Mouse (Mus musculus) left cerebral cortex, postnatal 25 days (tissue): ENCODE measurements around the gene Snx29. TPM values are rescaled to one million over a fixed set of nuclear protein-coding genes. Genes with fewer than 3 reads are reported as not detected.

ENCODE experiments used
- DNase-seq, 2 experiments: peaks; one replicate each; pipeline ENCODE4 v3.0.0; 2022; ENCODE audit warnings: low spot score in 2 of 2, mixed read lengths in 1 of 2
- intact Hi-C: fragments of 180-260 bp; cut with DNase I; formaldehyde crosslinking; loops from one replicate; pipeline ENCODE4 v1.15.1; 2025
- total RNA-seq, 2 experiments: library from RNA; stranded (reverse); gene quantifications; 2 replicates each; pipeline ENCODE4 v1.2.3; 2021

Snx29 gene
- total RNA-seq, 2 experiments from 2014 or later: 19.4 to 24.4 TPM

DNA sequence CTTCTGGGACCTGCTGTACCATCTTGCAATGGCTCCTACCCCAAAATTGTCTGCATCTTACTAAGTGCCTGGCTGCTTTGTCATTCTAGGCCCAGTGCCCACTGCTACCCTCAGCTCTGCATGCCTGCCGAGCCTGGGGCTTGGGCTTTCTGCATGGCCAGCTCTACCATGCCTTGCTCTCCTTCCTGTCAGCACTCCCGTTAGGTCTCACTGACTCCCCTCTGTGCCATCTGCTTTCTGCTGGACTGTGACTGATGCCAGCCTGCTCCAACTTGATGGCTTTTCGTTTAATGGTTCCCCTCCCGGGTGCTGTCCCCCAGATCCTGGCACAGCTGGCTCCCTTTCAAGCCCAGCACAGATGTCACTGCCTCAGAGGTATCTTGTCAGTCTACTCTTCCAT, 150.1 kb downstream of the Snx29 start:
- DNase-seq: no peak
- intact Hi-C loops: no loop called here

DNA sequence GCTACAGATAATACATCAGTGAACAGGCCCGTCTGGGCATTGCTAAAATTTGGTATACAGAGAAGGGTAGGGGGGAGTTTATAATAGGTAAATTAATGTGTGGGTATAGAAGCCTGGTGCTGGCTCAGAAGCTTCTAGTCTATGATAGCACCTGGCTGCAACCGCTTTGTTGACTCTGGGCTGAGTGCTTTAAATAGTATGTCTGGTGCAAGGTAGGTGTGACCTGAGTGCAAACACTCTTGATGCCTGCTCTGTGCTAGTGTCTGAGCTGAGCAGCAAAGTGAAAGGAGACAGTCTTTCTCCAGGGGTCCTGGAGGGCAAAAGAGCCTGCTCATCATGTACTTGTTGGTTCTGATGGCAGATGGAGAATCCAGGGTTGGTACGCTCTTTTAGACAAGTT, 150.8 kb downstream of the Snx29 start:
- intact Hi-C loops: no loop called here

DNA sequence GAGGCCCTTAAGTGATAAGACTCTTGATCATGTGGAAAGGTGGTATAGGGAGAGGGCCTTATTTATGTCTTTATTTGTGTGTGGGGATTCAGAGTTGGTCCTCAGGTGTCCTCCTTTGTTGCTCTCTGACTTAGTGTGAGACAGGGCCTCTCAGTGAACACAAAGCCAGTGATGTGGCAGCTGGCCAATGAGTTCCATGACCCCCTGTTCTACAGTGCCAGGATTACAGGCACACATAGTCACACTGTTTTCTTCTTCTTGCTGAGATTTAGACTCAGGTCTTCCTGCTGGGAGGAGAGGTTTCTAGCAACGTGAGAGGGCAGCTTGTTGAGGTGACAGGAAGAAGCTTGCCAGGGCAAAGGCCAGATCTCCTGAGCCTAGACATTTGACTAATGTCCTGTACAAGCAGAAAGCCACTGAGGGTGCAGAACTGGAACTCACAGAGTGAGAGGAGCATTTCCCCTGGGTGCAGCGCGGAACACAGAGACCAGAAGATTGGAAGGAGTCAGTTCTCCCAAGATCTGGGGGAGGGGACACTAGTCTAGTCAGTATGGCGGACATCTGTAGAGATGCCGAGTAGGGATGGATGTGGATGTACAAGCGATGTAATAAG, 151.3 kb downstream of the Snx29 start:
- no peak for DNase-seq
- intact Hi-C loops: no loop called here

More for the DNA sequence above, 150.8 kb downstream of the Snx29 start:
- DNase-seq: no peak

DNA sequence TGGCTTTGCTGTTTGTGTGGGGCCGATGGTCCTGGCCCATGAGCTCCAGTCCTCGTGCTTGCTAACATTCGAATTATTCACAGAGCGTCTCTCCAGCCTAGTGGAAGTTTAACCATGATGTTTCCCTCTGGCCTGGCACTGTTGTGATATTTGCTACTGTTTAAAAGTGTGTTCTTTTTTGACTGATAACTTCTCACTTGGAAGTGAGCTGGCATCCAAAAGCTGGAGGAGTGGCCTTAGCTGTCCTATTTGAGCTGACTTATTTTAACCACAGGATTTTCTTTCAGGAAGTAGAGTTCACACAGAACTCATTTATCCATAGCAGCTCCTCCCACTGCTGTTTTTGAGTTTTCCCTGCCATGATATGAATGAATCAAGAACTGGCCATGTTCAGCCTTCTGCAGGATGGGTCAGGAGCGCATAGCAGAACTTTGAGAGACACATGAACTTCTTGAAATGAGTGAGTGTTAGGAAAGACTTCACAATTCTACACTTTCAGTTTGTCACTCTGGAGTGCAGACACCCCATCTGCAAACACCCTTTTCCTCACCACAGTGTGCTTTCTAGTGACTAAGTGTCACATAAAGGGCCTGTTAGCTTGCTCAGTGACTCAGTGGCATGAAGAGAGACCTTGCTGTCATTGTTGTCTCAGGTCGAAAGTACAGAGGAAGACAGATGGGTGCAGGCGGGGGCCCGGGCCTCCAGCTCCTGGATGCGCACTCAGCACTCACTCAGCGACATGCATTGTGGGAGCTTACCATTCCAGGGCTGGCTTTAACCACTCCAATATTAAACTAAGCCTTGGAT, 152.6 kb downstream of the Snx29 start:
- peak in 1 of 2 experiments; percentile 16 for DNase-seq
- intact Hi-C loops: no loop called here

DNA sequence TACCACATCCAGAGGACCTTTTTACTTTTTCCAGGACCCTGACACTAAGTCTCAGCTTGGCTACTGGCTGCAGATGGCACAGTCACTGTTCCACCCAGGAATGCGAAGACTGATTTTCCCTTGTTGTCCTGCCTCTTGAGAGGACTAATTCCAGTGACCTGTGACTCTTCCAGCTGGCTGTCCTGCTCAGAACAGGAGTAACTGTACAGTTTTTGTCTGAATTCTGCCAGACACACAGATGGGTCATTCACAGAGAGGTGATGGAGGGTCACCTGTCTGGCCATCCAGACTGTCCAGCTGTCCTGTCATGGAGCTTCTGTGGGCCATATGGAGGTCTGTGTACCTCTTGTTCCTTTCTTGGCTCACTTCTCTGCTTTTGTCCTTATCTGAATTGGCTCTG, 153.6 kb downstream of the Snx29 start:
- no peak for DNase-seq
- intact Hi-C loops: no loop called here

DNA sequence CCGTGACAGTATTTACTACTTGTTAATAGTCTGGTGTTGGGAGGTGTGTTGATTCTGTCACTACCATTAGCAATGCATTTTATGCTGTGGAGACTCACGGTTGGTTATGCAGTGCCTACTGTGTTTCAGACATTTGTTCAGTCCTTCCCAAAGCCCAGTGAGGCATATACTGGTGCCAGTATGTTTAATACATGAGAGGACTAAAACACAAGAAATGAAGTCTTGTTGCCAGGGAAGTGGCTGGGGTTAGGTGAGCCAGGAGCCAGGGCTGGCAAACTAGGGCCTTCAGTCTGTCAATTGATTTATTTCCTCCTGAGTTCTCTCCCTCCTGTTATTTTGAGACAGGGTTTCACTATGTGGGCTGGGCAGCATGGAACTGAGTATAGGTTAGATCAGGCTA, 154.3 kb downstream of the Snx29 start:
- no peak for DNase-seq
- intact Hi-C loops: loop anchor here (1.0 kb wide), 1 partner anchor 28 kb away; no protein-coding TSS in a partner anchor

DNA sequence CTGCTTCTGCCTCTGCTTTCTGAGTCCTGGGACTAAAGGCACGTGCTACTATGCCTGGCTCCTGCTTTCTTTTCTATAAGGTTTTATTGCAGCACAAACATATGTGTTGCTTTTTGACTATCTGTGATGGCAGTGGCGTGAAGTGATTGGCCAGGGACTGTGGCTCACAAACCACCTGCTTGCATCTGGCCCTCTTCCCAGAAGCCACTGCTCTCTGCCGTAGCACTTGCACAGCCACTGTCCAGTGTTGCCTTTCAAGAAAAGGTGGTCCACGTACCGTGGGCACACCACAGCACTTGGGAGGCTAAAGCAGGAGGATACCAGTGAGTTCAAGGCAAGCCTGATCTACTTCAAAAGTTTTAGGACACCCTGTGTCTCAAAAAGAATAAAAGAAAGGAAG, 154.9 kb downstream of the Snx29 start:
- no peak for DNase-seq
- intact Hi-C loops: loop anchor here (1.0 kb wide), 1 partner anchor 28 kb away; no protein-coding TSS in a partner anchor

DNA sequence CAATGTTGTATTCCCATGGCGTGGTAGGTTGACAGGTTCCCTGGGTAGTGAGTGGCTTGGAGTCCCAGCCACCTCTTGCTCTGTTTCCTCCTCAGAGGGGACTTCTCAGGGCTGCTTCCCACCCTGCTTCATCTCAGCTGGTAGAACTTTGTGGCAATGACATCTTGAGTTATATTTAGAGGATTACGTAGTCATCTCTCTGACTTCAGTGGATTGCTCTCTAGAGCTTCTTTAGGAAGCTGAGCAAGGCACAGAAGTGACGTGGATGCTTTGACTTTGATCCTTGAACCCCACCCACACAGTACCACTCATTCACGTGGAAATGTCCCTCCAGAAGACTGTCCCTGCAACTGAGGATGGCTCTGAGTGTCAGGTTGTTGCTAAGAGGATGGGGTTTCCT, 156.9 kb downstream of the Snx29 start:
- intact Hi-C loops: no loop called here
- DNase-seq: no peak

DNA sequence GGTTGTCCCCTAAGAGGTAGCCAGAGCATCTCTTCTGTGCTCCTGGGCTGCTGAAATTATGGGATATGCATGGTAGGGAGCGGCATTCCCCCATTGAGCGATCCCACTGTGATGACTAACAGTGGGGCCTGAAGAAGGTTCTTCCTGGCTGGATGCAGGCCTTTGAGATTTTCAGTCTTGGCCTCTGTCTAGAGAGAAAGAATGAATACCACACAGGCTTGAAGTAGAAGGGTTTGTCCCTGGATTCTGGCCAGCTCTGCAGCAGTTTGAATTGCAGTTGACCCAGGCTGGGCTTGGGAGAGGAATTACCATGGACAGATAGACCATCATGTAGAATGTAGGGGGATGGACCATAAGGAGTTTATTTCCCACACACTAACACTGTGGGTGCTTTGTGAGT, 159.5 kb downstream of the Snx29 start:
- intact Hi-C loops: no loop called here
- DNase-seq: no peak

DNA sequence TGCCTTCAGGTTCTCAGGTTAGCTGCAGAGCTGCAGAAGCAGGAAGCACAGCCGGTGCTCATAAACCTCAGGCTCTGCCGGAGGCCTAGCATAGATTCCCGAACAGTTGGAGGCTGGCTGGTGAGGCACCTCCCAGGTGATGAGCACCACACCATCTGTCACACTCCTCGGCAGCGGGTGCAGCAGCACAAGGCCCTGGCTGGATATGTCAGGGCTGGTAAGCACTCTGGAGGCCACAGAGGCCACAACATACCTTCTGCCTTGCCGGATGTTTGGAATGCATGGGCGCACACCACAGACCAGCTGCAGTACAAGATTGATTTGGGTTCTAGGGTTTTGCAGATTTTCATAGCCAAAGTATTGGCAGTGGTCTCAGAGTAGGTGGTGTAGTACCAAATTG, 172.2 kb downstream of the Snx29 start:
- peak in 1 of 2 experiments; percentile 13 for DNase-seq

DNA sequence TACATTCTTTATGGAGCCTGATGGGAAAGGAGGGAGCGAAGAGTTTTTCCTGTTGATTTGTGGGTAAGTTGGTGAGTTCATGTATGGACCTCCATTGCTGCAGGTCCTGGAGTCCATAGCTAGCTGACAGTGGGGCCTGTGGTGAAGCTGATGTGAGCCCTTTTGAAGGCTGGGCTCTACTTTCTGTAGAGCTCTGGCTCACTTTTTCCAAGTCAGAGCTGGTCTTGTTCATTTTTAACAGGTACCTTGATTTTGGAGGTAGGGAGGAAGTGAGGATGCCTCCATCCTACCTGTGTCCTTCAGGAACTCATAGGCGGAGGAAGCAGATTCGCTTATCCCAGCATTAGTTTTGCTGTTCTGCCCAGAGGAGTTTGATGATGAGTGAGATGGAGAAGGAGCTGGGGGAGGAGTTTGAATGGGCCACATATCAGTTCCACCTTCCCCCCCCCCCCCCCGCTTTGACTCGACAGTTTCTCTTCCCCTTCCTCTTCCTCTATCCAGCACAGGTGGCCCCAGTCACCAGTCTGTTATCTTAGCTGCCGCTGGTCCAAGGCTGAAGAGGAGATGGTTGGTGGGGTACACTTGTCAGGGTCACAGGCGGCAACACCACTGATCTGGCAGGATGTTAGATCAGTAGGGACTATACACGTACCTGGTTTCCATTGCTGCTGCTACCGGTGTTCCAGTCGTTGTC, 173.4 kb downstream of the Snx29 start:
- DNase-seq: no peak
- intact Hi-C loops: no loop called here

More for the DNA sequence above, 172.2 kb downstream of the Snx29 start:
- intact Hi-C loops: no loop called here

DNA sequence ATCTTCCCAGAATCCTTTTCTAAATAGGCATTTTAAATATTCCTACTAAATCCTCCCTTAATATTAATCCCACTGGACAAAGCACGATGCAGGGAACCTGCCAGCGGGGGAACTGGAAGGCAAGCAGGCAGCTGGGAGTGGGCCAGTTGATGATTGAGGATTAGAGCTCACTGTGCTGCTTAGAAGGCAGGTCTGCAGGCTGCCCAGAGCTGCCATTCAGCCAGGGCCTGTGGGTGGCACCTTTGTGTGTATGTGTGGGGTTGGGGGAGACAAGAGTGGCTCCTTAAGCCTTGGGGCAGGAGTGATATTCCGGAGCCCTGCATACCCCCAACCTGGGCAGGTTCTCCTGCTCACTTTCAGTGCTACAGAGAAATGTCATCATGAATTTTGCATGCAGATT, 174.0 kb downstream of the Snx29 start:
- intact Hi-C loops: no loop called here
- no peak for DNase-seq

DNA sequence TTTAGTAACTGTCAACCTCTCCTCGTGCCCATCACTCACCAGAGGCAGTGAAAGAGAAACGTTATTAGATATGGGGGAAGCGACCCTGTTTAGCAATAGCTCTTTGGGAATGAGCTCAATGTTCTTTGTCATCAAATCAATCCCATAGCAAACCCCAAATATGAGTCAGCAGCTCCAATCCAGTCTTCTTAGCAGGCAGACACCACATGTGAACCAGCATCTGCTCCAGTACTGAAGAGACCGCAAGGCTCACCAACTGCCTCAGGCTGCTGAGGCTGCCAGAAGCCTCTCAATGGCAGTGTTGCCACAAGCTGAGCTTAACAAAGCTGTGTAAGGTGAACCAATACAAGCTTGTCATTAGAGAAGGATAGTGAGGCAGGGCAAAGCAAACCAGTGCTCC, 177.4 kb downstream of the Snx29 start:
- no peak for DNase-seq
- intact Hi-C loops: no loop called here

DNA sequence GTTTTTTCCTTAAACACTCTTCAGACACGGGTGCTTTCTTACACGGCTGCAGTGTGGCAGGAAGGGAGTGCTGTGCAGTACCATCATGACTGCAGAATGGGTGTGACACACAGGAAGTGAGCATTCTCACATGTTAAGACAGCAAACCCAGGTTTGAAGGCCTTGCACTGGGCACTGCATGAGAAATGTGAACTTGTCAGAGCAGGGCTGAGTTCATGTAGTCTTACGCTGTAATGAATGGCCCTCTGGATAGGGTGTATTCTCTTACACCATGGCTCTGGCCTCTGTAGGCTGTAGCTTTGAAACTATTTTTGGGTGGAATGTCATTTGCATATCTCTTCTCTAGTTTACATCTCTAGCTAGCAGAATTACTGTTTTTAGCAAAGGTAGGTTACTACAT, 178.4 kb downstream of the Snx29 start:
- no peak for DNase-seq
- intact Hi-C loops: no loop called here

DNA sequence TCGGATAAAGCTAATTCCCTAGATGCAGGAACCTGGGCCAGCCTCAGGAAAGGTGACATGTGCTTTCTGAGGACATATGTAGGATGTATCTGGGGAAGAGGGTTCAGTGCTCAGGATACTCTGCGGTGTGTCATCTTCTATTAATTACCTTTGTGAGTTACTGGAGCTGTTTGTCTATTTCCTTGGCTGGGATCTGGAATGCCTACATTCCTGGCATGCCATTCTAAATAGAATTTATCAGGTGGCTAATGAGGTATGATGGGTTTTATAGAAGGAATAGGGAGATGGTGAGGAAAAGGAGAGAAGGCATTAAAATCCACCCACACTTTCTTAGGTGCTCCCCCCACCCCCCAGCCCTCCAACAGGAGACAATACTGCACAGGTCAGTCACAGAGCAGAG, 178.9 kb downstream of the Snx29 start:
- intact Hi-C loops: no loop called here
- DNase-seq: no peak

DNA sequence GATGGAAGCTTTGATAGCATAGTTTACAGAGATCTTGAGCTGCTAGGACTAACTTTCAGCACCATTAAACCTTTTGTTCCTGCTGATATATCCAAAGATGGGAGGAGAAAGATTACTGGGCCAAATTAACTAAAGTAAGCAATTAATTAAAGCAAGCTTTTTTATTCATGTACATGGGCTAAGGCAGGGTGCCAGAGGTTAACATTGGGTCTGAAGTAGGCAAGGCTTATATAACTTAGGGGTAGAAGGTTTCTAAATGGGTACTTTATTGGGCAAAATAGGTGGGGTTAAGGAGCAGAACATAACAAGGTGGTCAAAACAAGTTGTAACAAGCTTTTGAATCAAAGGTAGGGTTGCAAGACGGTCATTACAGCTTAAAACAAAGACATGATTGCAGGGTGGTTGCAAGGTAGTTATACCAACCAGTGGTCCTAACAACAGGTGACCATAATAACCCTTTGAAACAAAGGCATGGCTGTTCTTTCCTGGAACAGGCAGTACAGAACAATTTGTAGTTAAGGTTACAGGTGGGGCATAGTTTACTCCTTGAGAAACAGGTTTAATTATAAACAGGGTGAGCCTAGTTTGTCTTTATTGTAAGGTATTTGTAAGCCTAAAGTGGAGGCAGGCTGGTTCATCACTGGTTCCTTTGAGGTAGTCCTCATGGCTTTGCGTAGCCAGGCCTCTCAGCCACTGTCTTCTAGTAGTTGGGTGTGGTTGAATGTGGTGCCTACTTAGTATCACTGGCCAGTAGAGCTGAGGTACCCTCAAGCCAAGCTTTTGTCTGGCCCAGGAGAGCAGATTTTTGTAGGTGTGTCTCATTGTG, 182.2 kb downstream of the Snx29 start:
- intact Hi-C loops: loop anchor here (1.0 kb wide), 1 partner anchor 28 kb away; no protein-coding TSS in a partner anchor
- DNase-seq: no peak

DNA sequence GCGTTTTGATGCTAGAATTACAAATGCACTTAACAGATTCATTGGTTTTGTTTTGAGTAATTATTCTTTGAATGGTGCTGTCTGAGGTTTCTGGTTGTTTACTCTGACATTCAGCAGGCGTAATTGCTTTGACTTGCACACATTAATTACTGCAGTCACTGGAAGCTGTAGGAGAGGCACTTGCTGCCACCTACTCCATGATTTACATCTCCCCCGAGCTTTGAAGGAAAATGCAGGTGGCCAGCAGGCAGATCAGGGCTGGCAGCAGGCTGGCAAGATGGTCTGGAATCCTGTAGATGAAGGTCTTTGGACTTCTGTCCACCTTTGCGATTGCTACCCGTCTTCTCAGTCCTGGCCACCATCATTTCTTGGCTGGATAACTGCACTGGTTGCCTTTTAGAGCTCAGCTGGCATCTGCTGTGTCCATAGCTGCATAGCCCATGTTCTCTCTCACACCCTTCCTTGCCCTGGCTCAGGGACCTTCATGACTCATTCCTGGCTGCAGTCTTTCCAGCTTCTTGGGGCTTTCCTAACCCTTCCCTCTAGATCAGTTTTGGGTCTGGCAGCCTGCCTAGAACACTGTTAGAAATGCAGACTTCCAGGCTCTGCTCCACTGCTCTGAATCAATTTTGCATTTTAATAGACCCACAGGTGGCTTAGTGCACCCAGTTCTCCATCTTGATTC, 182.9 kb downstream of the Snx29 start:
- peak in 1 of 2 experiments; percentile 39 for DNase-seq
- intact Hi-C loops: loop anchor here (1.0 kb wide), 1 partner anchor 28 kb away; no protein-coding TSS in a partner anchor

DNA sequence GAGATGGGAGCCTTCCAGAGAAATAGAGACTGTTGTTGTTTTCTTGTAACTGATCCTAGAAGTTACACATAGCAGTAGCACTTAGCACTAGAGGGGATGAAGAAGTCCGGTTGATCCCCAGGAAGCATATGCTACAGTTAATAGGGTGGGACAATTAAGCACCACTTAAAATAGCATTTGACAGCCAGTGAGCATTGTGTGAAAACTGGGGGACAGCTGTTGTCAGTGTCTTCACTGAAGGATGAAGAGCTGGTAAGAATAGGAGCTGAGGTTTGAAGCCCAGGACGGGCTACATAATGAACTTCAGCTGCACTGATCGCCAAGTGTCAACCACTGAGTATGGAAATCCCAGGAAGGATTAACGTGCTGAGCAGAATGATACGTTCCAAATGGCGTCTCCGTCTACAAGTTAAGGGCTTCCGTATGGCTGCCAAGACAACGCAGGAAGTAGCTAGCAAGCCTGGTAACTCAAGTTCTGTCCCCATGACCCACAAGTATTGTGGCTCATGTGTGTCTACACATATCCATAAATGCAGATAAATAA, 184.6 kb downstream of the Snx29 start:
- DNase-seq: no peak
- intact Hi-C loops: no loop called here

DNA sequence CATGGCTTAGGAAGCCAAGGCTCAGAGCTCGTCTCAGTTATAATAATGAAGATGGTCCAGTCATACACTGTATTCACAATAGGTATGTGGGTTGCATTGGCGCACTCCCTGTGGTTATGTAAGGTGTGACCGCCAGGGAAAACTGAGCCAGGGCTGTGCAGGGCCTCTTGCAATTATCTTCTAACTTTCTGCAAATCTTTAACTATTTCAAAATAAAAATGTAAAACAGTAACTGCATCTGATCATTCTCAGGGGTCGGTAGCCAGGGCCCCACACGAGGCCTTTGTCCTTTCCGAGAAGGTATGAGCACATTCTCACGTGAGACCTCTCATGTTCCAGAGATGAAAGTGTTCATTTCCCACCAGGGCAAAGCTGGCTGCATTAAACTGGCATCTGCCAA, 185.6 kb downstream of the Snx29 start:
- intact Hi-C loops: no loop called here
- no peak for DNase-seq
